Mouse (Mus musculus) spleen, adult 2 months (tissue): ENCODE measurements around the gene Kcnip3. TPM values are rescaled to one million over a fixed set of nuclear protein-coding genes. Genes with fewer than 3 reads are reported as not detected.

Experiments used
- DNase-seq, 2 experiments: peaks; one replicate each; pipeline versions ENCODE4 v3.0.0 to v3.0.0-alpha.2; 2012 to 2021; ENCODE audit warnings: low spot score in 2 of 2, low read depth in 1 of 2
- H3K27ac ChIP-seq: fragments of 200-500 bp; 2 replicates; pipeline ENCODE4 v1.5.1; 2012; ENCODE audit warnings: low read length, inconsistent platforms; ENCODE audit not compliant: insufficient read depth
- H3K27me3 ChIP-seq: fragments of 200-500 bp; 2 replicates; pipeline ENCODE4 v1.6.1; 2012; ENCODE audit warnings: mild to moderate bottlenecking, moderate library complexity, low read length, inconsistent platforms; ENCODE audit not compliant: control insufficient read depth, insufficient read depth
- H3K36me3 ChIP-seq: fragments of 200-500 bp; 2 replicates; pipeline ENCODE4 v1.6.1; 2012; ENCODE audit warnings: mild to moderate bottlenecking, low read length, inconsistent platforms; ENCODE audit not compliant: control insufficient read depth, insufficient read depth
- H3K4me1 ChIP-seq: fragments of 200-500 bp; 2 replicates; pipeline ENCODE4 v1.6.1; 2011; ENCODE audit warnings: inconsistent platforms; ENCODE audit not compliant: control insufficient read depth, insufficient read depth, insufficient read length
- H3K4me3 ChIP-seq: fragments of 200-500 bp; 2 replicates; pipeline ENCODE4 v1.5.1; 2011; ENCODE audit warnings: mild to moderate bottlenecking, inconsistent platforms; ENCODE audit not compliant: insufficient read depth, insufficient read length; ENCODE audit errors: extremely low read depth
- CTCF ChIP-seq: fragments of 200-500 bp; IDR thresholded peaks from 2 replicates; pipeline ENCODE4 v1.5.1; 2011; ENCODE audit warnings: mild to moderate bottlenecking, inconsistent platforms; ENCODE audit not compliant: insufficient read depth, insufficient read length, insufficient replicate concordance; ENCODE audit errors: extremely low read depth
- POLR2A ChIP-seq: fragments of 200-500 bp; IDR thresholded peaks from 2 replicates; pipeline ENCODE4 v1.6.1; 2011; ENCODE audit warnings: low read depth, low read length, inconsistent platforms
- WGBS: fragments of 180-500 bp; shearing (Covaris S2); methylation state at CpG from one replicate; pipeline ENCODE4 v1.1.7; 2018; 5-methylcytosine and 5-hydroxymethylcytosine counted together
- polyA plus RNA-seq: library from polyadenylated mRNA; depleted of rRNA; stranded (reverse); fragments of >200 nt; gene quantifications from 2 replicates; pipeline ENCODE4 v1.2.3, GENCODE M21; 2012

The Kcnip3 gene
- polyA plus RNA-seq, 1 experiment: 2.3 TPM

- no peaks in the 10 kb centered on the region for H3K27me3 ChIP-seq
- DNase-seq: no peak
- WGBS: 69% methylated on average over 1 of the region's 1 CpGs
- H3K36me3 ChIP-seq: no peaks in the 10 kb centered on the region
- no peak overlapping the region for H3K27ac ChIP-seq
- no peaks in the 10 kb centered on the region for H3K4me1 ChIP-seq
- no peak for TF ChIP-seq CTCF
- TF ChIP-seq POLR2A: no peak
- no peak overlapping the region for H3K4me3 ChIP-seq
Observed at GRCm38 (mm10) chr2:127496321-127496720, 25.6 kb downstream of the Kcnip3 start.

DNA sequence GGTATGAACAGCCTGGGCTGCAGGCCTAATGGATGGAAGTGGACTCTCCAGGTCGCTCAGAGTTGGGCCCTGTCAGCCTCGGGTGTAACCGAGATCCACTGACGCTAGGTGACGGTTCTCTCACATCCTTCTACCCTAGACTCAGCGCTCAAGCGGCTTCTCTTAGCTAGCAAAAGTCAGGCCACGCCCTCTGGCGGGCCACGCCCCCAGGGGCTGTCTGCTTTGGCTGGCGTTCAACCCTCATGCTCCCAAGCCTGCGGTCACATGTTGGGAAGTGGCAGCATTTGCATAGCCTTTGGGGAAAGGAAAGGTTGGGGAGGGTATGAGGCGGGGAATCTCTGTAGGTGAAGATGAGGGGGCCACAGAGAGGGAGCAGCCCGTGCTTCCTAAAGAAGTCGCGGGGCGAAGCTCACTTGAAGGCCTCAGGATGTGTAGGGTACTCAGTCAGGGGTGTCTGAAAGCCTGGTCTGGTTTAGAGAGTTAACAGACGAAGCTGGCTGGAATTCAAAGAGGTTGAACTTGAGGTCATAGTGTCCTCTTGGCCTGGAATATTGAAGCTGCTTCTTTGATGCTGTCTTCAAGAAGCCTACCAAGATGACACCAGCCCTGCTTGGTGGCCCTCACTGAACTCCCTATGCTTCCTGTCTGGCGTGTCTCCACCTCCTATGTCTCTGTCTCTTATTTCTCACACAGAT, 37.3 kb downstream of the Kcnip3 start:
- peak in 1 of 2 experiments; percentile 11 for DNase-seq
- Histone ChIP-seq H3K36me3 (no peaks in the 10 kb centered on the region), H3K4me1 (peaks cover 4% of the 10 kb centered on the region; the same call in 1 of the 2 replicates), H3K27ac (no peak overlapping the region), H3K27me3 (peaks cover 6% of the 10 kb centered on the region; the same call in 1 of the 2 replicates), H3K4me3 (no peak overlapping the region)
- WGBS: 11% methylated on average over 19 of the region's 19 CpGs
- TF ChIP-seq POLR2A (no peak), CTCF (no peak)

DNA sequence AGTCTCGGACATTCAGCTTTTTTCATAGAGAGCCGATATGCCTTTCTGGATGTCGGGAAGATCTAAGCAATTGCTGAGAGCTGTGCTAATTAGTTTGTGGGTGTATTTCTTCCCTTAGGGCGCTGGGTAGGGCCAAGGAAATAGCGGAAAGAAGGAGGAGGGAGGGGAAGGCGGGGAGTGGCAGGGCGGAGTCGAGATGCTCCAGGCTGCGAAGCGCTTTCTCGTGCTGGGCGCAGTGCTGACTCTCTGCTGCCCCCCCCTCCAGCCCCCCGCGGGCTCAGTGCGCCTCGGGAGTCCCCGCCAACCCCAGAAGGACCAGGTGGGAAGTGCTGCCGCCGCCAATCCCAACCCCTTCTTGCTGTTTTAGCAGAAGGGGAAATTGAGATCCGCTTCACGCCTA, 38.9 kb downstream of the Kcnip3 start:
- Histone ChIP-seq H3K36me3 (no peaks in the 10 kb centered on the region), H3K27me3 (peaks cover 6% of the 10 kb centered on the region; the same call in 1 of the 2 replicates), H3K4me3 (0 out of 2 replicates have a peak overlapping the region, but pooled peaks have one; percentile 9), H3K27ac (no peak overlapping the region), H3K4me1 (peaks cover 4% of the 10 kb centered on the region; the same call in 1 of the 2 replicates)
- 1% methylated on average over 21 of the region's 21 CpGs for WGBS
- TF ChIP-seq POLR2A: no peak
- TF ChIP-seq CTCF: no peak
- DNase-seq: no peak

- peak in 1 of 2 experiments; percentile 14 for DNase-seq
- WGBS: 2% methylated on average over 21 of the region's 21 CpGs
- Histone ChIP-seq H3K4me3 (peak overlapping the region; percentile 12; the same call in 1 of the 2 replicates), H3K36me3 (no peaks in the 10 kb centered on the region), H3K27me3 (peaks cover 6% of the 10 kb centered on the region; the same call in 1 of the 2 replicates), H3K4me1 (peaks cover 4% of the 10 kb centered on the region; the same call in 1 of the 2 replicates), H3K27ac (no peak overlapping the region)
- no peak for TF ChIP-seq CTCF
- no peak for TF ChIP-seq POLR2A
Observed at GRCm38 (mm10) chr2:127482533-127482911, 39.4 kb downstream of the Kcnip3 start.

DNA sequence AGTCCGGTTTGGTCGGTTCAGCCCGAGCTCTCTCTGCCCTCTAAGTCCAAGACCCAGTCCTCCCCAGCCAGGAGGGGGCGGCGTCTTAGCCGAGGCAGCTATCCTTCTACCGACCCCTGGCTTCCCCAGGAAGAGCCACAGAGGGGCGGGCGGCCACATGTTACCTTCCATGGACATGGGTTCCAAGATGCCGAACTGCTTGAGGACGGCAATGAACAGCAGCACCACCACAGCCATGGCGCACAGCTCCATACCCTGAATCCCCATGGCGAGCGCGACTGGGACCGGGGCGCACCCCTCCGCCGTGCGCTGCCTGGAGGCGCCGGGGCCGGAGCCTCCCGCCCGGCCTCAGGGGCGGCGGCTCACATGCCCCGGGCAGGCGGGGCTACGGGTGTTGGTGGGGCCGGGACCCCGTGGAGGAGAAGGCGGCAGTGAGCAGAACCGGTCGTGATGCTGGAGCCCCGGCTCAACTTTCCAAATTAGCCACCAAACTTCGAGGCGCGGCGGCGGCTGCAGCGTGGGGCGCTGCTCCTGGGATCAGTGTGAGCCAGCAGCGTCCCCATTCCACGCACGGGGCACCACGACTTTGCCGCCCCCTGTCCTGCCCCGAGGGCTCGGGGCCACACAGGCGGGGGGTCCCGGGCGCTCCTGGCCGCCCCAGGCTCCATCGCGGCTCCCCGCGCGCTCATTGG, 39.9 kb downstream of the Kcnip3 start:
- Histone ChIP-seq H3K4me3 (peak overlapping the region; percentile 12; the same call in 1 of the 2 replicates), H3K27me3 (peaks cover 6% of the 10 kb centered on the region; the same call in 1 of the 2 replicates), H3K4me1 (peaks cover 4% of the 10 kb centered on the region; the same call in 1 of the 2 replicates), H3K27ac (no peak overlapping the region), H3K36me3 (no peaks in the 10 kb centered on the region)
- 1% methylated on average over 55 of the region's 59 CpGs for WGBS
- no peak for DNase-seq
- TF ChIP-seq CTCF (no peak), POLR2A (no peak)

DNA sequence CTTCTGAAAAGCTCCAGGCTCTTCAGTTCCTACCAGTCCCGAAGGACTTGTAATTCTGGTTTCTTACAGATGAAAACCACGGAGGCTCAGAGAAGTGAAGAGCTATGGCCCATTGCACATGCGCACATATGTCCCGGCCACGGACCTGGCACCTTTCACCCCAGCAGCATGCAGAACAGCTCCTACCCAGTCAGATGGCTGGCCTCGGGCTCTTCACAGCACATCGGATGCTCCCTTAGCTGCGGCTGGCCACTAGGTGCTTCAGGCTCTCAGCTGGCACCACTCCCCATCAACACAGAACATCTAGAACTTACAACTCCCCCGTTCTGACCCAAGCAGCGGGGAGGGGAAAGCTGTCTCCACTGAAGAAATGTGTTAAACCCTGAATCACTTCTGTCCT, 42.1 kb downstream of the Kcnip3 start:
- DNase-seq: no peak
- 73% methylated on average over 10 of the region's 10 CpGs for WGBS
- no peak overlapping the region for H3K27ac ChIP-seq
- H3K4me3 ChIP-seq: no peak overlapping the region
- H3K27me3 ChIP-seq: peaks cover 6% of the 10 kb centered on the region; the same call in 1 of the 2 replicates
- no peaks in the 10 kb centered on the region for H3K36me3 ChIP-seq
- peaks cover 4% of the 10 kb centered on the region; the same call in 1 of the 2 replicates for H3K4me1 ChIP-seq
- TF ChIP-seq CTCF (no peak), POLR2A (no peak)

- no peak for TF ChIP-seq CTCF
- TF ChIP-seq POLR2A: no peak
- no peak for DNase-seq
- H3K4me1 ChIP-seq: peaks cover 4% of the 10 kb centered on the region; the same call in 1 of the 2 replicates
- 82% methylated on average over 4 of the region's 4 CpGs for WGBS
- H3K27ac ChIP-seq: no peak overlapping the region
- peaks cover 6% of the 10 kb centered on the region; the same call in 1 of the 2 replicates for H3K27me3 ChIP-seq
- no peaks in the 10 kb centered on the region for H3K36me3 ChIP-seq
- H3K4me3 ChIP-seq: no peak overlapping the region
Observed at GRCm38 (mm10) chr2:127479210-127479609, 42.7 kb downstream of the Kcnip3 start.
